Mouse (Mus musculus) neural tube, postnatal 0 days (tissue): Measurements from ENCODE around the gene Mep1a. TPM values are rescaled to one million over a fixed set of nuclear protein-coding genes. Genes with fewer than 3 reads are reported as not detected.

Experiments
- polyA plus RNA-seq: library from polyadenylated mRNA; unstranded; fragments of >200 nt; fragmentation: Nextera tagmentation; extraction: Ambion mirVana; gene quantifications from 2 replicates; pipeline ENCODE4 v1.2.1, GENCODE M21; 2015

Mep1a gene
- polyA plus RNA-seq: 0.08 TPM in 2 replicates

DNA sequence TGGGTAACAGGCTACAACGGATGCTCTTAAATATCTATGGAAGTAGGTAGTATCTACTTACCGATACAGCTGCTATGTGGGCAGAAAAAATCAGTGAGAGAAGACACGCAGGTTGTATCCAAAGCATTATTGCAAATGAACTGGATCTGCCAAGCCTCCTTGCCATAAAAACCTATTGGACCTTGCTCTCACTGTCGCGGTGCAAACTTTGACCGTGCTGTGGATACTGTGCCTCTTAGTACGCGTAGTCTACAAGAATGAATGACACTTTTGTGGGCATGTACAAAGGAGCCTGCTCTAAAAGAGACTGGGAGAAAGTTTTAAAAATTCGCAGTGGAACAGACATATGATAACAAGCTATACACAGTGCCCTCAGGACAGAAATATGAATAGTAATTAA is at the start of gene Mep1a:
Gene Mep1a, minus strand, starts transcription at position 221 of the 400 bp plus-strand sequence.

DNA sequence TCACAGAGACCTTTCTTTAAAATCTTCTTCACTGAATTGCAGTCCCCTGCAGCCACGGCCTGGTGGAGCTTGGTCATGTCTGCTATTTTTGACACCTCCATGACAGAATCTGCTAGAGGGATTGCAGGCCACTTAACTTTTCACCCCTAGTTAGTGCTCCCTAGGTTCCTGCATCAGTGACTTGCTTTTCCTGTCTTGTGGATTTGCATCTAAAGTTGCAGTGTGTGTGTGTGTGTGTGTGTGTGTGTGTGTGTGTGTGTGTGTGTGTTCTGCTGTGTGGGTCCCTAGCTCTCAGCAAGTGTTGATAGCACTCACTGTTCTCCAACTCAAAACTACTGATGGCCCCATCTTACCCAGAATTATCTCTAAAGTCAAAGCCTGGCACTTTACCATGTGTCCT is 40.9 kb upstream of the Mep1a start, which contains the start of gene Ankrd66:
Gene Ankrd66, minus strand, starts transcription at position 101 of the 400 bp plus-strand sequence.

Other genes with a start within 250 kb of the Mep1a start
- gene Adgrf1, start 232.5 kb downstream of the Mep1a start, polyA plus RNA-seq: not detected in 2 replicates
- 4.2 and 5.2 TPM in 2 replicates for gene Adgrf5, start 142.4 kb downstream of the Mep1a start, polyA plus RNA-seq
- gene Ankrd66, start 40.8 kb upstream of the Mep1a start, polyA plus RNA-seq: 0.68 and 0.93 TPM in 2 replicates
- gene Pla2g7, start 65.3 kb upstream of the Mep1a start, polyA plus RNA-seq: 149 and 153 TPM in 2 replicates
- gene Tdrd6, start 127.5 kb upstream of the Mep1a start, polyA plus RNA-seq: 0.67 and 1.0 TPM in 2 replicates
- 52.1 and 62.4 TPM in 2 replicates for gene Slc25a27, start 164.4 kb upstream of the Mep1a start, polyA plus RNA-seq
- 8.9 and 9.4 TPM in 2 replicates for gene Cyp39a1, start 164.6 kb upstream of the Mep1a start, polyA plus RNA-seq